Mouse (Mus musculus) heart, embryonic 12.5 days (tissue): Measurements from ENCODE around the gene Zpbp2. TPM values are rescaled to one million over a fixed set of nuclear protein-coding genes. Genes with fewer than 3 reads are reported as not detected.
A peak's percentile ranks its signal among the peaks of the same experiment; 100 is the strongest.
"Not testable (repeated sequence)": the region's sequence is repeated elsewhere in the genome, so short reads cannot be mapped to it uniquely, and the experiment has no call there.

Experiments
- ATAC-seq: fragments of 200-750 bp; cut with Nextera tagmentation; 2 replicates; pipeline ENCODE4 v1.8.0; 2017; ENCODE audit warnings: moderate TSS enrichment, moderate library complexity; ENCODE audit not compliant: insufficient number of reproducible peaks, low FRiP score
- H3K27ac ChIP-seq: fragments of 300-500 bp; sonication (generic); 2 replicates; pipeline ENCODE4 v1.5.1; 2016; ENCODE audit warnings: mild to moderate bottlenecking, moderate library complexity; ENCODE audit not compliant: poor library complexity, severe bottlenecking
- H3K27me3 ChIP-seq: fragments of 300-500 bp; sonication (generic); replicated peaks from 2 replicates; pipeline ENCODE4 v1.6.1; 2016; ENCODE audit warnings: mild to moderate bottlenecking, moderate library complexity
- H3K36me3 ChIP-seq: fragments of 300-500 bp; sonication (generic); 2 replicates; pipeline ENCODE4 v1.6.1; 2016; ENCODE audit warnings: mild to moderate bottlenecking, moderate library complexity
- H3K4me1 ChIP-seq: fragments of 300-500 bp; sonication (generic); replicated peaks from 2 replicates; pipeline ENCODE4 v1.6.1; 2016; ENCODE audit warnings: mild to moderate bottlenecking
- H3K4me2 ChIP-seq: fragments of 300-500 bp; sonication (generic); 2 replicates; pipeline ENCODE4 v1.6.1; 2016; ENCODE audit warnings: mild to moderate bottlenecking, moderate library complexity
- H3K4me3 ChIP-seq: fragments of 300-500 bp; sonication (generic); 2 replicates; pipeline ENCODE4 v1.5.1; 2016; ENCODE audit warnings: mild to moderate bottlenecking
- H3K9ac ChIP-seq: fragments of 300-500 bp; sonication (generic); 2 replicates; pipeline ENCODE4 v1.6.1; 2016; ENCODE audit warnings: mild to moderate bottlenecking, moderate library complexity
- H3K9me3 ChIP-seq: fragments of 300-500 bp; sonication (generic); replicated peaks from 2 replicates; pipeline ENCODE4 v1.6.1; 2016; ENCODE audit warnings: mild to moderate bottlenecking, moderate library complexity
- WGBS: fragments of 180-500 bp; shearing (Covaris S2); methylation state at CpG from one replicate; pipeline ENCODE4 v1.1.7; 2016; 5-methylcytosine and 5-hydroxymethylcytosine counted together
- polyA plus RNA-seq: library from polyadenylated mRNA; unstranded; fragments of >200 nt; fragmentation: Nextera tagmentation; extraction: Ambion mirVana; gene quantifications from 2 replicates; pipeline ENCODE4 v1.2.1, GENCODE M21; 2016

The Zpbp2 gene
- polyA plus RNA-seq, 1 experiment from 2014 or later, result 0.52 TPM

GRCm38 (mm10) chr11:98595021-98595420 is 44.1 kb downstream of the Zpbp2 start:
- ATAC-seq, result no peak
- Histone ChIP-seq H3K9ac (no peak overlapping the region), H3K36me3 (no peaks in the 10 kb centered on the region), H3K27ac (no peak overlapping the region), H3K4me1 (peaks cover 36% of the 10 kb centered on the region), H3K4me3 (no peak overlapping the region), H3K4me2 (no peak overlapping the region), H3K27me3 (peaks cover 23% of the 10 kb centered on the region), H3K9me3 (no peaks in the 10 kb centered on the region)
- 76% methylated on average over 6 of the region's 6 CpGs for WGBS

- H3K4me1 ChIP-seq, result peaks cover 36% of the 10 kb centered on the region
- ATAC-seq, result no peak
- H3K4me3 ChIP-seq, result no peak overlapping the region
- H3K4me2 ChIP-seq, result no peak overlapping the region
- 63% methylated on average over 10 of the region's 10 CpGs for WGBS
- H3K27me3 ChIP-seq, result peaks cover 26% of the 10 kb centered on the region
- no peaks in the 10 kb centered on the region for H3K9me3 ChIP-seq
- no peaks in the 10 kb centered on the region for H3K36me3 ChIP-seq
- H3K27ac ChIP-seq, result no peak overlapping the region
- H3K9ac ChIP-seq, result no peak overlapping the region
These were observed 44.6 kb downstream of the Zpbp2 start for GRCm38 (mm10) chr11:98595473-98595872.

- no peak for ATAC-seq
- Histone ChIP-seq H3K4me2 (no peak overlapping the region), H3K36me3 (no peaks in the 10 kb centered on the region), H3K4me1 (peaks cover 37% of the 10 kb centered on the region), H3K9me3 (no peaks in the 10 kb centered on the region), H3K4me3 (no peak overlapping the region), H3K27ac (no peak overlapping the region), H3K9ac (no peak overlapping the region), H3K27me3 (peaks cover 27% of the 10 kb centered on the region)
- whole genome bisulfite sequencing, result 78% methylated on average over 3 of the region's 3 CpGs
These were observed 45.1 kb downstream of the Zpbp2 start for GRCm38 (mm10) chr11:98595955-98596354.

- no peak overlapping the region for H3K27ac ChIP-seq
- H3K36me3 ChIP-seq, result no peaks in the 10 kb centered on the region
- H3K4me2 ChIP-seq, result no peak overlapping the region
- ATAC-seq, result peak; percentile 27; the same call in 1 of the 2 replicates
- 36% methylated on average over 6 of the region's 6 CpGs for WGBS
- no peak overlapping the region for H3K4me3 ChIP-seq
- H3K9me3 ChIP-seq, result no peaks in the 10 kb centered on the region
- no peak overlapping the region for H3K9ac ChIP-seq
- peaks cover 27% of the 10 kb centered on the region for H3K27me3 ChIP-seq
- peaks cover 41% of the 10 kb centered on the region for H3K4me1 ChIP-seq
These were observed 46.5 kb downstream of the Zpbp2 start for GRCm38 (mm10) chr11:98597363-98597762.

- Histone ChIP-seq H3K27me3 (peaks cover 27% of the 10 kb centered on the region), H3K9ac (peak within 1 kb of the TSS; percentile 27; the same call in 1 of the 2 replicates), H3K27ac (no peak within 1 kb of the TSS), H3K4me1 (peaks cover 40% of the 10 kb centered on the region), H3K4me3 (no peak within 1 kb of the TSS), H3K36me3 (no peaks in the 10 kb centered on the region), H3K9me3 (no peaks in the 10 kb centered on the region), H3K4me2 (peak within 1 kb of the TSS; percentile 31; the same call in 1 of the 2 replicates)
- no peak for ATAC-seq
- 86% methylated on average over 8 of the region's 8 CpGs for WGBS
These were observed 47.1 kb downstream of the Zpbp2 start, which contains the start of gene Lrrc3c for GRCm38 (mm10) chr11:98597991-98598390. Gene Lrrc3c, plus strand, starts transcription at chr11:98598291.

- H3K4me3 ChIP-seq, result no peak overlapping the region
These were observed 48.0 kb downstream of the Zpbp2 start for GRCm38 (mm10) chr11:98598851-98599290.

GRCm38 (mm10) chr11:98599291-98599690 is 48.4 kb downstream of the Zpbp2 start:
- no peak overlapping the region for H3K4me3 ChIP-seq
- peaks cover 27% of the 10 kb centered on the region for H3K27me3 ChIP-seq
- H3K9me3 ChIP-seq, result no peaks in the 10 kb centered on the region
- peaks cover 38% of the 10 kb centered on the region for H3K4me1 ChIP-seq
- WGBS, result 26% methylated on average over 18 of the region's 18 CpGs
- ATAC-seq, result no peak
- no peaks in the 10 kb centered on the region for H3K36me3 ChIP-seq
- peak overlapping the region; percentile 31; the same call in 1 of the 2 replicates for H3K4me2 ChIP-seq
- H3K27ac ChIP-seq, result no peak overlapping the region
- H3K9ac ChIP-seq, result peak overlapping the region; percentile 27

More at GRCm38 (mm10) chr11:98598851-98599290, 48.0 kb downstream of the Zpbp2 start:
- Histone ChIP-seq H3K36me3 (no peaks in the 10 kb centered on the region), H3K4me1 (peaks cover 40% of the 10 kb centered on the region), H3K9me3 (no peaks in the 10 kb centered on the region), H3K4me2 (peak overlapping the region; percentile 31; the same call in 1 of the 2 replicates), H3K27ac (no peak overlapping the region), H3K9ac (peak overlapping the region; percentile 27; the same call in 1 of the 2 replicates), H3K27me3 (peaks cover 27% of the 10 kb centered on the region)
- WGBS, result 64% methylated on average over 18 of the region's 18 CpGs
- ATAC-seq, result no peak

- 1% methylated on average over 20 of the region's 20 CpGs for WGBS
- Histone ChIP-seq H3K27me3 (peaks cover 32% of the 10 kb centered on the region), H3K4me2 (peak overlapping the region; percentile 76), H3K9ac (peak overlapping the region; percentile 42; the same call in 1 of the 2 replicates), H3K4me3 (peak overlapping the region; percentile 43), H3K4me1 (peaks cover 32% of the 10 kb centered on the region), H3K27ac (no peak overlapping the region), H3K36me3 (no peaks in the 10 kb centered on the region), H3K9me3 (no peaks in the 10 kb centered on the region)
- ATAC-seq, result peak; percentile 71
These were observed 51.3 kb downstream of the Zpbp2 start for GRCm38 (mm10) chr11:98602090-98602690.

- H3K4me3 ChIP-seq, result no peak overlapping the region
- no peak for ATAC-seq
- peaks cover 28% of the 10 kb centered on the region for H3K27me3 ChIP-seq
- no peaks in the 10 kb centered on the region for H3K36me3 ChIP-seq
- H3K27ac ChIP-seq, result no peak overlapping the region
- H3K9ac ChIP-seq, result no peak overlapping the region
- H3K4me1 ChIP-seq, result peaks cover 25% of the 10 kb centered on the region
- 80% methylated on average over 2 of the region's 2 CpGs for WGBS
- H3K4me2 ChIP-seq, result no peak overlapping the region
- H3K9me3 ChIP-seq, result no peaks in the 10 kb centered on the region
These were observed 53.1 kb downstream of the Zpbp2 start for GRCm38 (mm10) chr11:98603953-98604352.

GRCm38 (mm10) chr11:98604911-98605310 is 54.0 kb downstream of the Zpbp2 start:
- WGBS, result 64% methylated on average over 6 of the region's 6 CpGs
- H3K9me3 ChIP-seq, H3K36me3 ChIP-seq, H3K4me2 ChIP-seq, ATAC-seq, H3K9ac ChIP-seq, H3K4me3 ChIP-seq, H3K27ac ChIP-seq: not testable (repeated sequence)
- H3K27me3 ChIP-seq, result peaks cover 21% of the 10 kb centered on the region
- H3K4me1 ChIP-seq, result peaks cover 19% of the 10 kb centered on the region

GRCm38 (mm10) chr11:98606763-98607162 is 55.9 kb downstream of the Zpbp2 start:
- Histone ChIP-seq H3K4me2 (no peak overlapping the region), H3K4me1 (peaks cover 9% of the 10 kb centered on the region), H3K4me3 (no peak overlapping the region), H3K27ac (no peak overlapping the region), H3K36me3 (no peaks in the 10 kb centered on the region), H3K27me3 (peaks cover 15% of the 10 kb centered on the region), H3K9me3 (no peaks in the 10 kb centered on the region), H3K9ac (no peak overlapping the region)
- no peak for ATAC-seq
- WGBS, result 8% methylated on average over 3 of the region's 3 CpGs
